Mouse (Mus musculus) small intestine, adult 2 months (tissue): ENCODE measurements around the gene Repin1.

Source experiments
- CTCF ChIP-seq: fragments of 200-500 bp; IDR thresholded peaks from 2 replicates; pipeline ENCODE4 v1.5.1; 2012; ENCODE audit warnings: low read depth, mild to moderate bottlenecking, control low read depth, inconsistent platforms, low read length, moderate library complexity, mixed read lengths; ENCODE audit not compliant: insufficient replicate concordance, insufficient read length; ENCODE audit errors: extremely low read depth
- POLR2A ChIP-seq: fragments of 200-500 bp; IDR thresholded peaks from 2 replicates; pipeline ENCODE4 v1.6.1; 2012; ENCODE audit warnings: low read depth, mild to moderate bottlenecking, control low read depth, inconsistent platforms, low read length, moderate library complexity

- TF ChIP-seq CTCF (no peak), POLR2A (no peak)
These were observed 26.3 kb downstream of the Repin1 start for GRCm38 (mm10) chr6:48620031-48620430.
